Mouse (Mus musculus): Measurements from ENCODE around the gene Msi2. TPM values are rescaled to one million over a fixed set of nuclear protein-coding genes. Genes with fewer than 3 reads are reported as not detected.

Msi2 gene
- total RNA-seq, 2 experiments from 2014 or later, result 169 to 193 TPM

GRCm38 (mm10) chr11:88570715-88571202 lies 147.6 kb downstream of the Msi2 start:
- no peak for TF ChIP-seq CTCF (IDR thresholded peaks at IDR 0.05)
- peak overlapping the region; percentile 28; the same call in 1 of the 2 replicates for H3K27ac ChIP-seq

GRCm38 (mm10) chr11:88566613-88567606 lies 151.4 kb downstream of the Msi2 start:
- intact Hi-C loops (cut with DNase I), result no loop called here
- no peak overlapping the region for H3K4me3 ChIP-seq
- DNase-seq, result no peak
- no peak for TF ChIP-seq CTCF (IDR thresholded peaks at IDR 0.05)
- H3K27ac ChIP-seq, result no peak overlapping the region

More at GRCm38 (mm10) chr11:88570715-88571202, 147.6 kb downstream of the Msi2 start:
- DNase-seq, result no peak
- H3K4me3 ChIP-seq, result no peak overlapping the region
- intact Hi-C loops (cut with DNase I), result no loop called here

GRCm38 (mm10) chr11:88564810-88565209 lies 153.5 kb downstream of the Msi2 start:
- TF ChIP-seq CTCF (IDR thresholded peaks at IDR 0.05), result no peak
- Histone ChIP-seq H3K27ac (peak overlapping the region; percentile 25; the same call in 1 of the 2 replicates), H3K4me3 (no peak overlapping the region)
- DNase-seq, result no peak
- intact Hi-C loops (cut with DNase I), result no loop called here

GRCm38 (mm10) chr11:88564363-88564762 lies 153.9 kb downstream of the Msi2 start:
- peak overlapping the region; percentile 25; the same call in 1 of the 2 replicates for H3K27ac ChIP-seq
- intact Hi-C loops (cut with DNase I), result no loop called here
- no peak for DNase-seq
- TF ChIP-seq CTCF (IDR thresholded peaks at IDR 0.05), result no peak
- H3K4me3 ChIP-seq, result no peak overlapping the region

GRCm38 (mm10) chr11:88561191-88561590 lies 157.1 kb downstream of the Msi2 start:
- DNase-seq, result no peak
- no peak for TF ChIP-seq CTCF (IDR thresholded peaks at IDR 0.05)
- H3K4me3 ChIP-seq, result no peak overlapping the region
- peak overlapping the region; percentile 78 for H3K27ac ChIP-seq
- intact Hi-C loops (cut with DNase I), result no loop called here

- TF ChIP-seq CTCF (IDR thresholded peaks at IDR 0.05), result no peak
- DNase-seq, result no peak
- H3K27ac ChIP-seq, result peak overlapping the region; percentile 78
- H3K4me3 ChIP-seq, result no peak overlapping the region
- intact Hi-C loops (cut with DNase I), result no loop called here
Observed at GRCm38 (mm10) chr11:88560634-88561033, 157.7 kb downstream of the Msi2 start.

- DNase-seq, result no peak
- peak; percentile 17; the same call in 1 of the 2 replicates for TF ChIP-seq CTCF (IDR thresholded peaks at IDR 0.05)
- intact Hi-C loops (cut with DNase I), result loop anchor here (5.0 kb wide), 2 partner anchors 63 to 243 kb away; no protein-coding TSS in a partner anchor
- Histone ChIP-seq H3K4me3 (no peak overlapping the region), H3K27ac (peak overlapping the region; percentile 78)
Observed at GRCm38 (mm10) chr11:88559365-88559970, 158.8 kb downstream of the Msi2 start.

GRCm38 (mm10) chr11:88558731-88559130 lies 159.6 kb downstream of the Msi2 start:
- no peak overlapping the region for H3K4me3 ChIP-seq
- no peak for TF ChIP-seq CTCF (IDR thresholded peaks at IDR 0.05)
- peak overlapping the region; percentile 78 for H3K27ac ChIP-seq
- intact Hi-C loops (cut with DNase I), result loop anchor here (5.0 kb wide), 2 partner anchors 64 to 244 kb away; no protein-coding TSS in a partner anchor
- DNase-seq, result no peak

- intact Hi-C loops (cut with DNase I), result loop anchor here (5.0 kb wide), 2 partner anchors 64 to 244 kb away; no protein-coding TSS in a partner anchor
- peak overlapping the region; percentile 78 for H3K27ac ChIP-seq
- TF ChIP-seq CTCF (IDR thresholded peaks at IDR 0.05), result no peak
- H3K4me3 ChIP-seq, result no peak overlapping the region
- no peak for DNase-seq
Observed at GRCm38 (mm10) chr11:88557828-88558580, 160.3 kb downstream of the Msi2 start.

GRCm38 (mm10) chr11:88557116-88557768 lies 161.1 kb downstream of the Msi2 start:
- peak; percentile 67 for DNase-seq
- intact Hi-C loops (cut with DNase I), result loop anchor here (5.0 kb wide), 2 partner anchors 65 to 245 kb away; no protein-coding TSS in a partner anchor
- H3K4me3 ChIP-seq, result no peak overlapping the region; the same call in 1 of the 2 replicates
- H3K27ac ChIP-seq, result peak overlapping the region; percentile 78
- TF ChIP-seq CTCF (IDR thresholded peaks at IDR 0.05), result no peak

GRCm38 (mm10) chr11:88555902-88556549 lies 162.3 kb downstream of the Msi2 start:
- no peak for TF ChIP-seq CTCF (IDR thresholded peaks at IDR 0.05)
- intact Hi-C loops (cut with DNase I), result loop anchor here (5.0 kb wide), 2 partner anchors 66 to 246 kb away; no protein-coding TSS in a partner anchor
- H3K27ac ChIP-seq, result peak overlapping the region; percentile 86
- H3K4me3 ChIP-seq, result no peak overlapping the region
- peak; percentile 58 for DNase-seq

Data from gastrocnemius, adult 2 months (tissue).